Mouse (Mus musculus): Measurements from ENCODE around the gene Rfc4.
"Not testable (repeated sequence)": the region's sequence is repeated elsewhere in the genome, so short reads cannot be mapped to it uniquely, and the experiment has no call there.

The Rfc4 gene

DNA sequence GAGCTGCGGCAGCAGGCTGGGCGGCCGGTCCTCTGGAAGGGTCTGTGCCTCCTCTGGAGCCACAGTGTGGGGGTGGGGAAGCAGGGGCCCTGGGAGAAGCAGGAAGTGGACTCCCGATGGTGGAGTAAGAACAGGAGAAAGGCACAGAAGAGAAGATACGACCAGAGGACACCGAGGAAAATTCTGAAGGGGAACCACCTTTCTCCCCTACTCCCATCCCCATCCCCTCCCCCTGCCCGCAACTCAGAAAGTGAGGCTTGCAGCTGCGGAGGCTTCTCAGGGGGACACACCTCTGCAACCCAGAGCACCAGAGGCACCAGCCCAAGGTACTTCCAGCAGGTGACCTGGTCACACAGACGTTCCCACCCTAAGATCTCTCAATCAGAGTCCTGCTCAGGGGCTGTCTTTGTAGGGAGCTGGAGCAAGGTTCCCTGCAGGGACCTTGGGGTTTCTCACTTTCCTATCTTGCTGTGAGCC is 27.4 kb downstream of the Rfc4 start:
- no peak for DNase-seq

DNA sequence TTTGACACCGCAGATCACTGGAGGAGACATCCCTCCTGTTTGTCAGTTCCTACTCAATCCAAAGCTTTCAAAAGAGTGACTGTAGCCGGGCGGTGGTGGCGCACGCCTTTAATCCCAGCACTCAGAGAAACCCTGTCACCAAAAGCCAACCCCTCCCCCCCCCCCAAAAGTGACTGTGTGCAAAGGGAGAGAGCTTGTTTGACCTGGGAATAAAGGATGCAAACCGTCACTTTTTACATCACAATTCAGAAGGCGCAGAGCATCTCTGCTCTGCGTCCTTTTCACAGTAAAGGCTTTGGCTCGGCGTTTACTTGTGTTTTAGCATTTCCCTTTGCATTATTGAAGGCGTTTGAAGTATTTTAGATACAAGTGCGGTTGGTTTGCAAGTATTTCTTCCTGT is 27.9 kb downstream of the Rfc4 start:
- DNase-seq = no peak

DNA sequence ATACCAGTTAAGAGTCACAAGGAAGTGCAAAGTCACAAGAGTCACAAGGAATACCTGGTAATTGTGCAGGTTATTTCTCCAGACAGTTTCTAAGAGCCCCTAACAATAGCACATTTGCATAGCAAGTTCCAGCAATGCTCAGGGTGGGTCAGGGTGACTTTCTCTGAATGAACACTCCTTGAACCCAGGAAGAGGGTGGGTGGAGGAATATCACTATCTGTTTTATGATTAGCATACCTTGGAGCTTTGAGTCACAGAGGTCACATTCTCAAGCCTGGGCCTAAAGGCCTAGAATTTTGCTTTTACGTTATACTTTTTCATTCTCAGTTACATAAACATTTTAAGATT is 29.5 kb downstream of the Rfc4 start:
- DNase-seq = not testable (repeated sequence)

DNA sequence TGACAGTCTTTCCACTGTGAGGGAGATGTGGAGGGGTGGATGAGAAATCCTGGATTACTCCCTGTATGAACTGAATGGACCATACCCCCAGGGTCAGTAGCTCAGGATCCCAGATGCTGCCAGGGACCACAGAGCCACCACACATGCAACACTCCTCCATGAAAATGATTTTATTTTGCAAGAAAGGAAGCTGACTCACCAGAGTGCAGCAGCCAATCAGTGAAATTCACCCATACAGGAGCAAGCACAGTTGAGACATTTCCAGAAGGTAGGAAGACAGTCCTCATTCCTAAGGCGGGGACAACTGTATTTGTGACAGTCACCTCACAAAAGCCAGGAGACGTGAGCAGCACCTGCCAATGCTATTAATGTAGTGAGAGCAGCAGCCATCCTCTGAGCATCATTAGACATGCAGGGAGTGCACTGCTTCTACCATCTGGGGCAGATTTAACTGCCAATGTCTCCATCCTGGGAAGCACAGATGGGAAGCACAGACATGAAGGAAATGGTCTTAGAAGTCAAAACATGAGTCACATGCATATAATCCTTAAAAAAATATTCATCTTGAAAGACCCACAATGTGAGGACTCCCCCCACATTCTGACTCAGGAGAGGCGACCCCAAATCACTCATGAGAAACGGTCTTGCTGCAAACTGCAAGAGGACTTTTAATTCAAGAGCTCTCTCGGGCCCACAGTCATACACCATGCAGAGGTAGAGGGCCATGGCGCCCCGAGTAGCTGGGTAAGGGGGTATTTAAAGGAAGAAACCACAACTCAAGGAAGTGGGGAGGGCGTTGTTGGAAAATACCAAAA is 30.0 kb downstream of the Rfc4 start:
- DNase-seq = not testable (repeated sequence)

DNA sequence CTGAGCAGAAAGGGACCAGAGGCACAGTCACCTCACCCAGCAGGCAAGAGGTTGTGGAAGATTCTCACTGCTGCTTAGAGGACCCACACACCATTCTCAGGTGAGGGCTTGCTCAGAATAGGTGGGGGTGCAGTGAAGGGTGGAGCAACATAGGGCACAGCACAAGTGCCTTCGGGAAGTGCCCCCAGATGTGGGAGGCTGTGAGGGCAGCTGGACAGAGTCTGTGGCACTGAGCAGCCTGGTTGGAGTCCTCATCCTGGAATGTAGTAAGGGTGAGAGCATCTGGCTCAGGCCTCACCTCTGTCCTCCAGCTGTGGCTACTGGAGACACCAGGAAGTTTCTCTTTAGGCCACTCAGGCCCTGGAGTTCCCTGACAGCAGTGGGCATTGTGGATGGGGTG is 30.7 kb downstream of the Rfc4 start:
- not testable (repeated sequence) for DNase-seq

DNA sequence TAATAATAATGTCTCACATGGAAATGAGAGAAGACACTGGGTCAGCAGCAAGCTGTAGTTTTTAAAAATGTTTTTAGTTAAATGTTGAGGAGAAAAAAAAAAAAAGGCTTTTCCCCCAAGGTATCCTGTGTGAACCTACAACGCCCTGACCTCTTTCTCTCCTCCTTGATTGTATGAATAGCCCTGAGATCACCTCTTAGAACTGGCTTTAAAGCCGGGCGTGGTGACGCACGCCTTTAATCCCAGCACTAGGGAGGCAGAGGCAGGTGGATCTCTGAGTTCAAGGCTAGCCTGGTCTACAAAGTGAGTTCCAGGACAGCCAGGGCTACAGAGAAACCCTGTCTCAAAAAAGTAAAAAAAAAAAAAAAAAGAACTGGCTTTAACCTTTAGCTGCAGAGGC is 32.0 kb downstream of the Rfc4 start:
- DNase-seq = not testable (repeated sequence)

DNA sequence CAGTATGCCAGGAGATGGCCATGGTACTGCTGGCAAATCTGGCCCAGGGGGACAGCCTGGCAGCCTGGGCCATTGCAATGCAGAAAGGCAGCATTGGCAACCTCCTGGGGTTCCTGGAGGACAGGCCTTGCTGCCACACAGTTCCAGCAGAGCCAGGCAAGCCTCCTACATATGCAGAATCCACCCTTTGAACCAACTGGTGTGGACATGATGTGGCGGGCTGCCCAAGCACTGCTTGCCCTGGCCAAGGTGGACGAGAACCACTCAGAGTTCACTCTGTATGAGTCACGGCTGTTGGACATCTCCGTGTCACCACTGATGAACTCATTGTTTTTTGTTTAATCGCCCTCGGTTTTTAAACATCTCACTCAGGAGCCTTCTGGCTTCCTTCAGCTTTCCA is 33.4 kb downstream of the Rfc4 start:
- no peak for DNase-seq

DNA sequence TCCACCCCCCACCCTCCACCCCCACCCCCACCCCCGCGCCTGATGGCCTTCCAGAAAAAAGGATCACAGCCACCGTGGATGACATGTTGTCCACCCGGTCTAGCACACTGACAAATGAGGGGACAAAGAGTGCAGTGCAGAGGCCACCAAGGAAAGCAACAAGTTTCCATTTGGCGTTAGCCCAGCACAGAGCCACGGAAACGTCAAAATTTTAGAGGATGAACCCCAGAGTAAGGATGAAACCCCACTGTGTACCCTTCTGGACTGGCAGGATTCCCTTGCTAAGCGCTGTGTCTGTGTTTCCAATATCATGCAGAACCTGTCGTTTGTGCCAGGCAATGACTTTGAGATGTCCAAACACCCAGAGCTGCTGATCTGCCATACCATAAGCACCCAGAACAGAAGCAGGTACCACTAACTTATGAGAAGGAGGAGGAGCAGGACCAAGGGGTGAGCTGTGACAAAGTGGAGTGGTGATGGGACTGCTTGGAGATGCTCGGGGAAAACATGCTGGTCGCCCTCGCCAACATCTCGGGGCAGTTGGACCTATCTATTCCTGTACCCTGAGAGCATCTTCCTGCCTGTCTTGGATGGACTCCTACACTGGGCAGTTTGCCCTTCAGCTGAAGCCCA is 34.1 kb downstream of the Rfc4 start:
- no peak for DNase-seq

DNA sequence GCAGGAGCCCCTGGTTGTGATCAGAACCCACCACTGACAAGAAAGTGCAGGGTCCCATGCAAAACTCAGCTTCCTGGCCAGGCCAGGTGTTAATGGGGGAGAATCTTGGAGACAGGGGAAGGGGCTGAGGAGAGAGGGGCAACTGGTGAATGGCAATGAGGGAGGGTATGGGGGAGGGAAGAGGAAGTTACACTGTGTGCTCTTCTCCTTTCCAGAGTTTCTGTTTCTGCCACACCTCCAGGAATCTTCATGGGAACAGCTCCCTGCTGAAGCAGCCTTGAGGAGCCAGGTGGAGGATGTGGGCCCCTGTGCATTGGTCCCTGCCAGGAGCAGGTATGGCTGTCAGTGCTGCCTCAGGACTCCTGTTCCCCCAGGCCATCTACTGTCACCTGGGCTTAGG is 36.2 kb downstream of the Rfc4 start:
- DNase-seq = not testable (repeated sequence)

DNA sequence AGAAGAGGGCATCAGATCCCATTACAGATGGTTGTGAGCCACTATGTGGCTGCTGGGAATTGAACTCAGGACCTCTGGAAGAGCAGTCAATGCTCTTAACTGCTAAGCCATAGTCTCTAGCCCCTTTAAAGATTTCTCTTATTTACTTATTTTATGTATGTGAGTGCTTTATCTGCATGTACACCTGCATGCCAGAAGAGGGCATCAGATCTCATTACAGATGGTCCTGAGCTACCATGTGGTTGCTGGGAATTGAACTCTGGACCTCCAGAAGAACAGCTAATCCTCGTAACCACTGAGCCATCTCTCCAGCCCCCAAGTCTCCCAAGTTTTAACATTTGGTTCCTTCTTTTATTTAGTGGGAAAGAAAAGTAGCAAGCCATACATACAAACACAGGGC is 39.0 kb downstream of the Rfc4 start:
- DNase-seq = not testable (repeated sequence)

DNA sequence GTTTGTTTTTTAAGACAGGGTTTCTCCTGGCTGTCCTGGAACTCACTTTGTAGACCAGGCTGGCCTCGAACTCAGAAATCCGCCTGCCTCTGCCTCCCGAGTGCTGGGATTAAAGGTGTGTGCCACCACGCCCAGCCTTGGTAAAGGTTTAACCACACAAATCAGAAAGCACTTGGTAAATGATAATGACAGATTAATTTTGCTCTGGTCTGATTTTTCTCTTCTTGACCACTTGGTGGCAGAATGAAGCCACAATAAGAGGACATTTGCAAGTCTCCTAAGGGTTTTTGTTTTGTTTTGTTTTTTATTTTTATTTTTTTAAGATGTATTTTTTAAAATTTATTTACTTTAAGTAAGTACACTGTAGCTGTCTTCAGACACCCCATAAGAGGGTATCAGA is 39.8 kb downstream of the Rfc4 start:
- not testable (repeated sequence) for DNase-seq

DNA sequence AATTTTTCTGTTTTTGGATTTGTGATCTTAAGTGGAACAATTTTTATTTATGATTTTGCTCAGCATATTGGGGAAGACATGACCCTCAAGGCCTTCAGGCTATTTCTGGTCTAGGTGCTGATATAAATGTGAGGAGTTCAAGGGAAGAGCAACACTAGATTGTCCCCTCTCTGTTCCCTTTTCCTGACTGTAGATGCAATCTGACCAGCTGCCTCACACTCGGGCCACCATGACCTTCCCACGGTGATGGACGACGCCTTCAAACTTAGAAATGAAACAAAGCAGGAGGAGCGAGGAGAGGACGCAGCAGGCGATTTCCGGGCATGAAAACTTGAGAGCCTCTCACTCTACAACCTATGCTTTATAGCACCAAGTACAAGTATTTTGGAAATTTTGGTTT is 40.4 kb downstream of the Rfc4 start:
- DNase-seq = not testable (repeated sequence)

DNA sequence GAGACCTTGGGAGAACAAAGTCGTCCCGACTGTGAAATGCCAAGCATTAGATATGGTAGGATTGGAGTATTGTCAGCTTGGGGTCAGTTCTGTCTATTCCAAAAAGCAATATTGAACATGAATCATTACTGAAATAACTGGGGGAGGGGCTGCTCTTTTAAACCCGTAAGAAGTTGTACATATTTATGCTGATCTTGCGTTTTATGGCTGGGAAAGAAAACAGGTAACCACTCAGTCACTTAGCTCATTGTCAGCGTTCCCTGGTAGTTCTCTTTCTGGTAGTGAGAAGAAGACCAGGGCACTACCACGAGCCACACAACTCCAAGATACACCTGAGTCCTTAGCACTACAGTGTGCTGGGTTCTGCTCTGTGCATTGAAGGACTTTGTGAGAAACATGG is 50.0 kb downstream of the Rfc4 start:
- not testable (repeated sequence) for DNase-seq

Data from lung, adult 18-20 months (tissue).